Mouse (Mus musculus) liver, embryonic 13.5 days (tissue): ENCODE data around the gene Ttll11. TPM values are rescaled to one million over a fixed set of nuclear protein-coding genes. Genes with fewer than 3 reads are reported as not detected.

Experiments
- ATAC-seq: fragments of 200-750 bp; cut with Nextera tagmentation; 2 replicates; pipeline ENCODE4 v1.8.0; 2017; ENCODE audit warnings: low read depth, mild to moderate bottlenecking, moderate number of reproducible peaks, moderate library complexity
- DNase-seq: peaks from one replicate; pipeline ENCODE4 v3.0.0; 2022
- H3K27ac ChIP-seq: fragments of 300-500 bp; sonication (generic); 2 replicates; pipeline ENCODE4 v1.5.1; 2015; ENCODE audit warnings: moderate library complexity, mild to moderate bottlenecking, inconsistent platforms
- H3K27me3 ChIP-seq: fragments of 300-500 bp; sonication (generic); 2 replicates; pipeline ENCODE4 v1.6.1; 2015; ENCODE audit warnings: mild to moderate bottlenecking, inconsistent platforms
- H3K36me3 ChIP-seq: fragments of 300-500 bp; sonication (generic); 2 replicates; pipeline ENCODE4 v1.6.1; 2015; ENCODE audit warnings: mild to moderate bottlenecking, inconsistent platforms
- H3K4me1 ChIP-seq: fragments of 300-500 bp; sonication (generic); replicated peaks from 2 replicates; pipeline ENCODE4 v1.6.1; 2015; ENCODE audit warnings: inconsistent platforms
- H3K4me2 ChIP-seq: fragments of 300-500 bp; sonication (generic); 2 replicates; pipeline ENCODE4 v1.6.1; 2015; ENCODE audit warnings: inconsistent platforms, mild to moderate bottlenecking, moderate library complexity
- H3K4me3 ChIP-seq: fragments of 300-500 bp; sonication (generic); replicated peaks from 2 replicates; pipeline ENCODE4 v1.5.1; 2015; ENCODE audit warnings: mild to moderate bottlenecking, inconsistent platforms
- H3K9ac ChIP-seq: fragments of 300-500 bp; sonication (generic); 2 replicates; pipeline ENCODE4 v1.6.1; 2015; ENCODE audit warnings: mild to moderate bottlenecking, inconsistent platforms
- H3K9me3 ChIP-seq: fragments of 300-500 bp; sonication (generic); replicated peaks from 2 replicates; pipeline ENCODE4 v1.6.1; 2016; ENCODE audit warnings: inconsistent platforms
- WGBS: fragments of 180-500 bp; shearing (Covaris S2); methylation state at CpG from one replicate; pipeline ENCODE4 v1.1.7; 2015; ENCODE audit not compliant: insufficient replicate concordance; 5-methylcytosine and 5-hydroxymethylcytosine counted together
- polyA plus RNA-seq: library from polyadenylated mRNA; unstranded; fragments of >200 nt; fragmentation: Nextera tagmentation; extraction: Ambion mirVana; gene quantifications from 2 replicates; pipeline ENCODE4 v1.2.1, GENCODE M21; 2015

The Ttll11 gene
- polyA plus RNA-seq, 1 experiment from 2014 or later = 0.91 TPM

DNA sequence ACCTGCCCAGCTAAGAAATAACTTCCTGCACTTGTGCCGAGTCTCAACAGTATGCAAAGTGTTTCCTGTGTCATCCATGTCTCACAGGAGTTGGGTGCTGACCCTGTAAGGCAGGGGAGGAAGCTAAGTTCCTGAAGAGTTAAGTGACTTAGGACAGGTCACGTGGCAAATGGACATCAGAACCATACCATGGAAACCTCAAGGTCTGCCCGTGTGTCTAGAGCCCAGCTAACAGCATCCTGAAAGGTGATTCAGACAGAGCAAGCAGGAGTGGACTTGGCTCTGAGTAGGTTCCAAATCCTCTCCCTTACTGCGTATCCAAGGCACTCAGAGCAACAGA lies 80.6 kb downstream of the Ttll11 start:
- 46% methylated on average over 4 of the region's 4 CpGs for WGBS
- Histone ChIP-seq H3K4me1 (no peaks in the 10 kb centered on the region), H3K9me3 (no peaks in the 10 kb centered on the region), H3K36me3 (no peaks in the 10 kb centered on the region), H3K27ac (no peak overlapping the region), H3K27me3 (no peaks in the 10 kb centered on the region), H3K4me2 (no peak overlapping the region), H3K4me3 (no peak overlapping the region), H3K9ac (no peak overlapping the region)
- no peak for DNase-seq
- no peak for ATAC-seq

- Histone ChIP-seq H3K4me2 (no peak overlapping the region), H3K9me3 (no peaks in the 10 kb centered on the region), H3K9ac (no peak overlapping the region), H3K4me1 (no peaks in the 10 kb centered on the region), H3K36me3 (no peaks in the 10 kb centered on the region), H3K4me3 (no peak overlapping the region), H3K27ac (no peak overlapping the region), H3K27me3 (no peaks in the 10 kb centered on the region)
- 52% methylated on average over 6 of the region's 6 CpGs for WGBS
- ATAC-seq = no peak; the same call in 1 of the 2 replicates
- no peak for DNase-seq
Measured at GRCm38 (mm10) chr2:35898425-35899134, 81.1 kb downstream of the Ttll11 start.

DNA sequence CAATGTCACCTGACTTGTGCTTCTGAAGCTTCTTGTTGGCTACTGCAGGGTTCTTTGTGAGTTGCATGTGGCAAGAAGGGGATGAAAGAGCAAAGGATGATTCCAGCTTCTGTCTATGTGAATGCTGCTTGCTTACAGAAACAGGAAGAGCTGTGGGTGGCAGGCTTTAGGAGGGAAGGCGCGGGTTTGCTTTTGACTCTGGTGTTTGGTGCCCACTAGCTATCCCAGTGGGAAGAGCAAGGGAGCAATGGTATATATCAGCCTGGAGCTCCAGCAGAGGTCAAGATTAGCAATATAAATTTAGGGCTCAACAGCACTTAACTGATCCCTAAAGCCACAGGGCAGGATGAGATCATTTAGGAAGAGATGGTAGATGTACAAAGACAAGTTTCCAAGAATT lies 82.6 kb downstream of the Ttll11 start:
- no peaks in the 10 kb centered on the region for H3K27me3 ChIP-seq
- no peak overlapping the region for H3K9ac ChIP-seq
- ATAC-seq (no peak), DNase-seq (no peak)
- no peaks in the 10 kb centered on the region for H3K36me3 ChIP-seq
- no peak overlapping the region for H3K4me2 ChIP-seq
- no peaks in the 10 kb centered on the region for H3K9me3 ChIP-seq
- H3K27ac ChIP-seq = no peak overlapping the region
- WGBS = 74% methylated on average over 2 of the region's 2 CpGs
- no peaks in the 10 kb centered on the region for H3K4me1 ChIP-seq
- no peak overlapping the region for H3K4me3 ChIP-seq

DNA sequence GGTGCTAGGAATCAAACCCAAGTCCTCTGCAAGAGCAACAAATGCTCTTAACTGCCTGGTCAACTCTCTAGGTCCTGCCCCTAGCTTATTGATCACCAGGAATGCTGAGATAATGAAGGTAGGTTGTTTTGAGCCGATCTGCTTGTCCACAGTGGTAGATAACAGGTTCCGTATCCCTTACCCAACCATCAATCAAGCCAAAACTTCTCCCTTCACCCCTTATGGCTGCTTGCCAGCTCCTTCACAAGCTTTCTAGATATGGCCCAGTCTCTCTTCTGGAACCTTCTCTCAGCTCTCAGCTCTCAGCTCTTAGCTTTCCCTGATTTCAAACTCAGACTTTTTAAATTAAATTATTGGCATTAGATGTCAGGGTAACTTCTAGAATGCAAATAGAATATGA lies 85.2 kb downstream of the Ttll11 start:
- no peaks in the 10 kb centered on the region for H3K27me3 ChIP-seq
- H3K4me2 ChIP-seq = no peak overlapping the region
- DNase-seq (no peak), ATAC-seq (no peak)
- no peak overlapping the region for H3K9ac ChIP-seq
- WGBS = 44% methylated on average over 2 of the region's 2 CpGs
- no peaks in the 10 kb centered on the region for H3K9me3 ChIP-seq
- H3K4me1 ChIP-seq = no peaks in the 10 kb centered on the region
- no peaks in the 10 kb centered on the region for H3K36me3 ChIP-seq
- no peak overlapping the region for H3K27ac ChIP-seq
- H3K4me3 ChIP-seq = no peak overlapping the region

GRCm38 (mm10) chr2:35890635-35891034 lies 89.1 kb downstream of the Ttll11 start:
- Histone ChIP-seq H3K4me3 (no peak overlapping the region), H3K9ac (no peak overlapping the region), H3K9me3 (no peaks in the 10 kb centered on the region), H3K36me3 (no peaks in the 10 kb centered on the region), H3K4me2 (no peak overlapping the region), H3K27me3 (no peaks in the 10 kb centered on the region), H3K4me1 (no peaks in the 10 kb centered on the region), H3K27ac (no peak overlapping the region)
- 68% methylated on average over 3 of the region's 3 CpGs for WGBS
- ATAC-seq (no peak), DNase-seq (no peak)

- Histone ChIP-seq H3K4me1 (no peaks in the 10 kb centered on the region), H3K4me2 (no peak overlapping the region), H3K9me3 (no peaks in the 10 kb centered on the region), H3K27ac (no peak overlapping the region), H3K9ac (no peak overlapping the region), H3K36me3 (no peaks in the 10 kb centered on the region), H3K4me3 (no peak overlapping the region), H3K27me3 (no peaks in the 10 kb centered on the region)
- no peak for ATAC-seq
- no peak for DNase-seq
- 58% methylated on average over 2 of the region's 2 CpGs for WGBS
Measured at GRCm38 (mm10) chr2:35889776-35890175, 89.9 kb downstream of the Ttll11 start.

- 29% methylated on average over 7 of the region's 7 CpGs for WGBS
- no peaks in the 10 kb centered on the region for H3K36me3 ChIP-seq
- H3K9ac ChIP-seq = no peak overlapping the region
- no peak for ATAC-seq
- H3K27me3 ChIP-seq = peaks cover 28% of the 10 kb centered on the region
- H3K4me1 ChIP-seq = no peaks in the 10 kb centered on the region
- H3K27ac ChIP-seq = no peak overlapping the region
- H3K9me3 ChIP-seq = no peaks in the 10 kb centered on the region
- DNase-seq = no peak
- no peak overlapping the region for H3K4me3 ChIP-seq
- H3K4me2 ChIP-seq = no peak overlapping the region
Measured at GRCm38 (mm10) chr2:35884296-35884695, 95.4 kb downstream of the Ttll11 start.

GRCm38 (mm10) chr2:35882336-35882987 lies 97.3 kb downstream of the Ttll11 start:
- Histone ChIP-seq H3K4me3 (no peak overlapping the region), H3K27ac (no peak overlapping the region), H3K4me1 (no peaks in the 10 kb centered on the region), H3K27me3 (peaks cover 37% of the 10 kb centered on the region), H3K9me3 (no peaks in the 10 kb centered on the region), H3K36me3 (no peaks in the 10 kb centered on the region), H3K9ac (no peak overlapping the region), H3K4me2 (no peak overlapping the region)
- 25% methylated on average over 9 of the region's 9 CpGs for WGBS
- no peak for DNase-seq
- no peak for ATAC-seq

GRCm38 (mm10) chr2:35881896-35882295 lies 97.8 kb downstream of the Ttll11 start:
- WGBS = 36% methylated on average over 9 of the region's 9 CpGs
- H3K9ac ChIP-seq = no peak overlapping the region
- no peaks in the 10 kb centered on the region for H3K4me1 ChIP-seq
- no peak overlapping the region for H3K4me2 ChIP-seq
- DNase-seq (no peak), ATAC-seq (no peak)
- no peaks in the 10 kb centered on the region for H3K9me3 ChIP-seq
- no peak overlapping the region for H3K4me3 ChIP-seq
- no peak overlapping the region for H3K27ac ChIP-seq
- peaks cover 37% of the 10 kb centered on the region for H3K27me3 ChIP-seq
- no peaks in the 10 kb centered on the region for H3K36me3 ChIP-seq

GRCm38 (mm10) chr2:35880362-35880761 lies 99.4 kb downstream of the Ttll11 start:
- Histone ChIP-seq H3K4me1 (no peaks in the 10 kb centered on the region), H3K27me3 (peaks cover 37% of the 10 kb centered on the region), H3K9ac (no peak overlapping the region), H3K4me3 (no peak overlapping the region), H3K36me3 (no peaks in the 10 kb centered on the region), H3K9me3 (no peaks in the 10 kb centered on the region), H3K4me2 (no peak overlapping the region), H3K27ac (no peak overlapping the region)
- DNase-seq = no peak
- ATAC-seq = no peak
- WGBS = 45% methylated on average over 7 of the region's 7 CpGs

DNA sequence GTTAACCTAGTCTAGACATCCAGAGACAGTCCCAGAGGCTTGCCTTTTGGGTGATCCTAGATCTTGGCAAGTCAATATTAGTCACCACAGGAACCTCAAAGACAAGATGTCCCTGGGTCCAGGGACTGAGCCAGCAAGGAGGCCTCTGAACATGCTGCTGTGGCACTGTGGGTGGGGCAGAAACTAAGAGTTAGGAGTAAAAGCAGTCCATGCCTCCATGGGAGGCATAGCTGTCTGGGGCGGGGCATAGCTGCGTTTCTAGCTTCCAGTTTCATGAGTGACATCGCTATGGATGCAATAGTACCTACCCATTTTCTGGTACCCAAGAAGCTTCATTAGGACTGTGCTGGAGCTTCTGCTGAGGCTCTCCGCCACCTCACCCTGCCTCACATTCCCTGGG lies 99.8 kb downstream of the Ttll11 start:
- H3K9ac ChIP-seq = no peak overlapping the region
- DNase-seq = no peak
- no peaks in the 10 kb centered on the region for H3K36me3 ChIP-seq
- H3K27me3 ChIP-seq = peaks cover 37% of the 10 kb centered on the region
- H3K27ac ChIP-seq = no peak overlapping the region
- H3K9me3 ChIP-seq = no peaks in the 10 kb centered on the region
- H3K4me1 ChIP-seq = no peaks in the 10 kb centered on the region
- 74% methylated on average over 4 of the region's 4 CpGs for WGBS
- H3K4me2 ChIP-seq = no peak overlapping the region
- no peak overlapping the region for H3K4me3 ChIP-seq
- no peak for ATAC-seq

- ATAC-seq = no peak
- Histone ChIP-seq H3K27me3 (peaks cover 35% of the 10 kb centered on the region), H3K4me3 (no peak overlapping the region), H3K9me3 (no peaks in the 10 kb centered on the region), H3K36me3 (no peaks in the 10 kb centered on the region), H3K4me2 (no peak overlapping the region), H3K9ac (no peak overlapping the region), H3K4me1 (no peaks in the 10 kb centered on the region), H3K27ac (no peak overlapping the region)
- no peak for DNase-seq
- WGBS = 82% methylated on average over 3 of the region's 3 CpGs
Measured at GRCm38 (mm10) chr2:35878506-35878905, 101.2 kb downstream of the Ttll11 start.
